Mouse (Mus musculus) liver, adult 2 months (tissue): Measurements from ENCODE around the gene Brox. TPM values are rescaled to one million over a fixed set of nuclear protein-coding genes. Genes with fewer than 3 reads are reported as not detected.

ENCODE experiments used
- DNase-seq: peaks from one replicate; pipeline ENCODE4 v3.0.0-alpha.2; 2011; ENCODE audit warnings: low read depth, low spot score; ENCODE audit errors: extremely low read depth
- H3K27ac ChIP-seq: fragments of 200-500 bp; replicated peaks from 2 replicates; pipeline ENCODE4 v1.5.1; 2012; ENCODE audit warnings: low read depth, mild to moderate bottlenecking, control low read depth, inconsistent platforms, low read length; ENCODE audit not compliant: insufficient read depth
- H3K27me3 ChIP-seq: fragments of 200-500 bp; 2 replicates; pipeline ENCODE4 v1.6.1; 2012; ENCODE audit warnings: mild to moderate bottlenecking, moderate library complexity, low read length, inconsistent platforms; ENCODE audit not compliant: control insufficient read depth, insufficient read depth
- H3K36me3 ChIP-seq: fragments of 200-500 bp; 2 replicates; pipeline ENCODE4 v1.6.1; 2012; ENCODE audit warnings: low read length, inconsistent platforms; ENCODE audit not compliant: control insufficient read depth, insufficient read depth
- H3K4me1 ChIP-seq: fragments of 200-500 bp; 2 replicates; pipeline ENCODE4 v1.6.1; 2011; ENCODE audit warnings: low read length; ENCODE audit not compliant: control insufficient read depth, insufficient read depth
- H3K4me3 ChIP-seq: fragments of 200-500 bp; 2 replicates; pipeline ENCODE4 v1.5.1; 2011; ENCODE audit warnings: low read depth, mild to moderate bottlenecking, control low read depth, low read length, moderate library complexity; ENCODE audit not compliant: insufficient read depth
- H3K79me2 ChIP-seq: fragments of 200-500 bp; 2 replicates; pipeline ENCODE4 v1.6.1; 2012; ENCODE audit warnings: inconsistent platforms, mild to moderate bottlenecking, low read length, moderate library complexity; ENCODE audit not compliant: control insufficient read depth, insufficient read depth
- H3K9ac ChIP-seq: fragments of 200-500 bp; 2 replicates; pipeline ENCODE4 v1.6.1; 2012; ENCODE audit warnings: low read depth, mild to moderate bottlenecking, control low read depth, inconsistent platforms, low read length
- CTCF ChIP-seq: fragments of 200-500 bp; IDR thresholded peaks from 2 replicates; pipeline ENCODE4 v1.5.1; 2011; ENCODE audit warnings: low read depth, low read length, control low read depth
- POLR2A ChIP-seq: fragments of 200-500 bp; IDR thresholded peaks from 2 replicates; pipeline ENCODE4 v1.6.1; 2011; ENCODE audit warnings: low read length, control low read depth; ENCODE audit not compliant: insufficient read depth; ENCODE audit errors: extremely low read depth
- WGBS: fragments of 180-500 bp; shearing (Covaris S2); methylation state at CpG from one replicate; pipeline ENCODE4 v1.1.7; 2018; 5-methylcytosine and 5-hydroxymethylcytosine counted together
- polyA plus RNA-seq: library from polyadenylated mRNA; depleted of rRNA; stranded (reverse); fragments of >200 nt; gene quantifications from 2 replicates; pipeline ENCODE4 v1.2.3, GENCODE M21; 2012
- total RNA-seq: library from RNA; depleted of rRNA; stranded (reverse); fragments of >200 nt; gene quantifications from 2 replicates; pipeline ENCODE4 v1.2.3, GENCODE M21; 2014

Brox gene
- total and polyA plus RNA-seq, 2 experiments = 8.2 to 29.5 TPM

- H3K4me1 ChIP-seq = peaks cover 3% of the 10 kb centered on the region; the same call in 1 of the 2 replicates
- H3K27ac ChIP-seq = no peak overlapping the region
- WGBS = 94% methylated on average over 1 of the region's 1 CpGs
- no peaks in the 10 kb centered on the region for H3K27me3 ChIP-seq
- H3K79me2 ChIP-seq = no peaks in the 10 kb centered on the region; the same call in 1 of the 2 replicates
- no peak for DNase-seq
- peaks cover 11% of the 10 kb centered on the region; the same call in 1 of the 2 replicates for H3K36me3 ChIP-seq
- TF ChIP-seq CTCF (no peak), POLR2A (no peak)
- no peak overlapping the region for H3K4me3 ChIP-seq
- H3K9ac ChIP-seq = no peak overlapping the region
Observed at GRCm38 (mm10) chr1:183308476-183308875, 11.4 kb upstream of the Brox start.

DNA sequence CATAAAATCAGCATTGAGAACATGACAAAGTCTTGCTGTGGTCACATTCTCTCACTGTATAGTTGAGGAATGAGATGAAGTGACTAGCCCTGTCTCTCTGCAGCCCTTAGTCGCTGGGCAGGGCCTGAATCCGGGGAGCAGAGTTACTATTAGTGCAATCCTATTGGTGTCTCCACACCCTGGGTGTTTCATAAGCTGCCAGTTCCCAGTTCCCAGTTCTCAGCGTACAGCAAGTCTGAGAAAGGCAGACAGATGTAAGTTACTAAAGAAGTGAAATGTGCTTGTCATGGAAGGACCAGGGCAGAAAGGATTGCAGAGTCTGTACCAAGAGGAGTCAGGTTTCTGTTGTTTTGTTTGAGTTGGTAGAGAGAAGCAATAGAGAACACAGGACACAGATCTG lies 10.5 kb upstream of the Brox start:
- H3K9ac ChIP-seq = no peak overlapping the region
- 81% methylated on average over 3 of the region's 3 CpGs for WGBS
- no peak for DNase-seq
- H3K36me3 ChIP-seq = peaks cover 11% of the 10 kb centered on the region; the same call in 1 of the 2 replicates
- peaks cover 3% of the 10 kb centered on the region; the same call in 1 of the 2 replicates for H3K4me1 ChIP-seq
- no peaks in the 10 kb centered on the region for H3K27me3 ChIP-seq
- H3K4me3 ChIP-seq = no peak overlapping the region
- TF ChIP-seq CTCF (no peak), POLR2A (no peak)
- H3K27ac ChIP-seq = no peak overlapping the region
- H3K79me2 ChIP-seq = no peaks in the 10 kb centered on the region; the same call in 1 of the 2 replicates

DNA sequence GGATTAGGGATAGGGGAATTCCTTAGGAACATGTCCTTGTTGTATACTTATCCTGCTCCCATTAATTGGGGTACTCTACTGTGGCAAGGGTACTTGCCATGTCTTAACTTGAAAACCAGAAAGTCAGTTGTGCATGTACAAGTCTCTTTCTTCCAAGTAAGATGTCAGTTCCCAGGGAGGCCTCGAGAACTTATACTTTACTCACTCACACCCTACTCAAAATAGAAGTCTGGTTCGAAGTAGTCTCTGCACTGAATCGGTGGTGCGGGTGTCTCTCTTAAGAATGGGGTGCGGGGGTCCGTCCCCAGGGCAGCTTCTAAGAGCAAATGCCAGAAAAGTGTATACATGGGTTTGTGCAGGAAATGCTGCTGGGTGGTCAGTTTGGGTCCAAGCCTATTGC lies 2.1 kb upstream of the Brox start:
- no peak overlapping the region for H3K27ac ChIP-seq
- DNase-seq = peak; percentile 85
- TF ChIP-seq CTCF (no peak), POLR2A (no peak)
- WGBS = 89% methylated on average over 6 of the region's 6 CpGs
- H3K79me2 ChIP-seq = peaks cover 4% of the 10 kb centered on the region; the same call in 1 of the 2 replicates
- no peak overlapping the region for H3K4me3 ChIP-seq
- peaks cover 3% of the 10 kb centered on the region; the same call in 1 of the 2 replicates for H3K4me1 ChIP-seq
- H3K27me3 ChIP-seq = no peaks in the 10 kb centered on the region
- no peaks in the 10 kb centered on the region for H3K36me3 ChIP-seq
- H3K9ac ChIP-seq = no peak overlapping the region

GRCm38 (mm10) chr1:183297886-183298489 lies 919 bp upstream of the Brox start:
- H3K4me1 ChIP-seq = peaks cover 3% of the 10 kb centered on the region; the same call in 1 of the 2 replicates
- WGBS = under 1% methylated on average over 20 of the region's 20 CpGs
- H3K79me2 ChIP-seq = peaks cover 4% of the 10 kb centered on the region; the same call in 1 of the 2 replicates
- H3K27ac ChIP-seq = peak overlapping the region; percentile 55
- peaks cover 6% of the 10 kb centered on the region; the same call in 1 of the 2 replicates for H3K36me3 ChIP-seq
- H3K27me3 ChIP-seq = no peaks in the 10 kb centered on the region
- H3K4me3 ChIP-seq = peak overlapping the region; percentile 79
- TF ChIP-seq CTCF (no peak), POLR2A (no peak)
- DNase-seq = peak; percentile 26
- peak overlapping the region; percentile 75 for H3K9ac ChIP-seq

DNA sequence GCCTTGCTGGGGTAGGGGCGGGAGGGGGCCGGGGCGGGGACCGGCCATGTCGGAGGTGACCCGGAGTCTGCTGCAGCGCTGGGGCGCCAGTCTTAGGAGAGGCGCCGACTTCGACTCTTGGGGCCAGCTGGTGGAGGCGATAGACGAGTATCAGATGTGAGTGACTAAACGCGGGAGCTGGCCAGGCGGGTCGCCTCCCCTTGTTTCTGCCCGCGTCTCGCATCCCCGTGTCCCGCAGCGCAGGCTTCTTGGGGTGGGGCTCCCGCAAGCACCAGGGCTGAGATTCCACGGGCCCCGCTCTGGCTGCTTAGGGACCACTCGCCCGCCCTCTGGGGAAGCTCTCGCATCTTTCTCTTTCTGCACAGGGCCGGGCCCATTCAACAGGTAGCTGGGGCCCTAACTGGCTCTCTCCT lies 410 bp upstream of the Brox start:
- 2% methylated on average over 29 of the region's 30 CpGs for WGBS
- H3K27ac ChIP-seq = peak overlapping the region; percentile 55
- H3K4me1 ChIP-seq = peaks cover 3% of the 10 kb centered on the region; the same call in 1 of the 2 replicates
- peak overlapping the region; percentile 79 for H3K4me3 ChIP-seq
- peaks cover 4% of the 10 kb centered on the region; the same call in 1 of the 2 replicates for H3K79me2 ChIP-seq
- peaks cover 9% of the 10 kb centered on the region; the same call in 1 of the 2 replicates for H3K36me3 ChIP-seq
- TF ChIP-seq POLR2A (no peak), CTCF (no peak)
- peak overlapping the region; percentile 75 for H3K9ac ChIP-seq
- no peak for DNase-seq
- H3K27me3 ChIP-seq = no peaks in the 10 kb centered on the region

DNA sequence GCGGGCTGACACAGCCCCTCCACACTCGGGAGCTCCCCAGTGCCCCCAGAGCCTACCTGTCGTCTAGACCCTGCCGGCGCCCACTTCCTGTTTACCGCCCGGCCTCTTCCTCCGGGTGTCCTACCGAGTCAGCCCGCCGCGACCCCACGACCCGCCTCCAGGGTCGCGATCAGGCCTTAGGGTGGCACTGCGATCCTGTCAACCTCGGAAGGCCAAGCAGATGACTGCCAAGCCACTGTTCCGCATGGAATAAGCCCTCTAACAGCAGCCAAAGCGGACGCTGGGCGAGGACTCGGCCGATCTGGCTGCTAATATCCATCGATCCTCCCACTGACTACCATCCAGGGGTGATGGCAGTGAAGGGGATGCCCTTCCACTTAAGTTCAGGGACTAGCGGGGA lies 604 bp downstream of the Brox start, which contains the start of gene Aida:
Gene Aida (plus strand): TSS at position 126 of the 400 bp plus-strand sequence.
- TF ChIP-seq CTCF (no peak), POLR2A (no peak)
- Histone ChIP-seq H3K79me2 (peaks cover 4% of the 10 kb centered on the region; the same call in 1 of the 2 replicates), H3K4me3 (peak within 1 kb of the TSS; percentile 79), H3K27me3 (no peaks in the 10 kb centered on the region), H3K36me3 (peaks cover 14% of the 10 kb centered on the region; the same call in 1 of the 2 replicates), H3K9ac (peak within 1 kb of the TSS; percentile 87), H3K27ac (peak within 1 kb of the TSS; percentile 92), H3K4me1 (peaks cover 3% of the 10 kb centered on the region; the same call in 1 of the 2 replicates)
- WGBS = under 1% methylated on average over 26 of the region's 26 CpGs
- no peak for DNase-seq
